Mouse (Mus musculus) intestine, postnatal 0 days (tissue): ENCODE measurements at regions not wholly inside any gene's neighbourhood (a gene's known extent, or its start where the extent isn't known, plus 50 kb on each side); places are given as distances from the start of the nearest gene placed in this dataset.

Experiments used
- ATAC-seq: fragments of 200-750 bp; cut with Nextera tagmentation; 2 replicates; pipeline ENCODE4 v1.8.0; 2017; ENCODE audit warnings: mild to moderate bottlenecking, moderate TSS enrichment, moderate library complexity
- H3K27ac ChIP-seq: fragments of 300-500 bp; sonication (generic); 2 replicates; pipeline ENCODE4 v1.5.1; 2014; ENCODE audit warnings: mild to moderate bottlenecking, low read depth, low read length, moderate library complexity
- H3K27me3 ChIP-seq: fragments of 300-500 bp; sonication (generic); replicated peaks from 2 replicates; pipeline ENCODE4 v1.6.1; 2014; ENCODE audit warnings: low read length, mixed read lengths; ENCODE audit not compliant: control insufficient read depth, insufficient read depth
- H3K36me3 ChIP-seq: fragments of 300-500 bp; sonication (generic); 2 replicates; pipeline ENCODE4 v1.6.1; 2014; ENCODE audit warnings: mild to moderate bottlenecking, moderate library complexity; ENCODE audit not compliant: control insufficient read depth, insufficient read depth
- H3K4me1 ChIP-seq: fragments of 300-500 bp; sonication (generic); replicated peaks from 2 replicates; pipeline ENCODE4 v1.6.1; 2014; ENCODE audit warnings: antibody characterized with exemption, low read length, mixed read lengths; ENCODE audit not compliant: control insufficient read depth, insufficient read depth
- H3K4me2 ChIP-seq: fragments of 300-500 bp; sonication (generic); replicated peaks from 2 replicates; pipeline ENCODE4 v1.6.1; 2014; ENCODE audit warnings: low read depth, mild to moderate bottlenecking, moderate library complexity
- H3K4me3 ChIP-seq: fragments of 300-500 bp; sonication (generic); 2 replicates; pipeline ENCODE4 v1.5.1; 2014; ENCODE audit warnings: low read depth, low read length
- H3K9ac ChIP-seq: fragments of 300-500 bp; sonication (generic); 2 replicates; pipeline ENCODE4 v1.6.1; 2014; ENCODE audit warnings: mild to moderate bottlenecking, low read depth, low read length
- H3K9me3 ChIP-seq: fragments of 300-500 bp; sonication (generic); 2 replicates; pipeline ENCODE4 v1.6.1; 2016; ENCODE audit warnings: mixed run types; ENCODE audit not compliant: control insufficient read depth
- CTCF ChIP-seq: sonication (generic); IDR thresholded peaks from 2 replicates; pipeline ENCODE4 v1.5.1; 2016; ENCODE audit warnings: low read depth, mild to moderate bottlenecking, control low read depth, antibody characterized with exemption, moderate library complexity
- WGBS: fragments of 180-500 bp; shearing (Covaris S2); extraction: QIAGEN DNeasy Blood & Tissue Kit; methylation state at CpG from one replicate; pipeline ENCODE4 v1.1.7; 2014; 5-methylcytosine and 5-hydroxymethylcytosine counted together

- no peak overlapping the region for H3K4me2 ChIP-seq
- no peak overlapping the region for H3K9ac ChIP-seq
- no peak for ATAC-seq
- peak overlapping the region; percentile 94; the same call in 1 of the 2 replicates for H3K27ac ChIP-seq
- peaks cover 24% of the 10 kb centered on the region for H3K4me1 ChIP-seq
- no peaks in the 10 kb centered on the region for H3K36me3 ChIP-seq
- 21% methylated on average over 7 of the region's 7 CpGs for WGBS
- TF ChIP-seq CTCF, result no peak
- H3K4me3 ChIP-seq, result no peak overlapping the region
- no peaks in the 10 kb centered on the region for H3K9me3 ChIP-seq
- H3K27me3 ChIP-seq, result no peaks in the 10 kb centered on the region
Measured at GRCm38 (mm10) chr15:36901830-36902285, 105.7 kb downstream of the Zfp706 start.

- Histone ChIP-seq H3K27me3 (no peaks in the 10 kb centered on the region), H3K4me2 (no peak overlapping the region), H3K4me3 (no peak overlapping the region), H3K9me3 (no peaks in the 10 kb centered on the region), H3K4me1 (peaks cover 24% of the 10 kb centered on the region), H3K9ac (no peak overlapping the region), H3K36me3 (no peaks in the 10 kb centered on the region), H3K27ac (peak overlapping the region; percentile 94; the same call in 1 of the 2 replicates)
- no peak for ATAC-seq
- no peak for TF ChIP-seq CTCF
- 48% methylated on average over 5 of the region's 5 CpGs for WGBS
Measured at GRCm38 (mm10) chr15:36901350-36901749, 106.2 kb downstream of the Zfp706 start.

GRCm38 (mm10) chr15:36900940-36901339 lies 106.6 kb downstream of the Zfp706 start:
- Histone ChIP-seq H3K27me3 (no peaks in the 10 kb centered on the region), H3K9me3 (no peaks in the 10 kb centered on the region), H3K4me2 (no peak overlapping the region), H3K9ac (peak overlapping the region; percentile 7; the same call in 1 of the 2 replicates), H3K4me3 (no peak overlapping the region), H3K27ac (peak overlapping the region; percentile 94), H3K4me1 (peaks cover 24% of the 10 kb centered on the region), H3K36me3 (no peaks in the 10 kb centered on the region)
- ATAC-seq, result no peak
- 32% methylated on average over 2 of the region's 2 CpGs for WGBS
- peak; percentile 36 for TF ChIP-seq CTCF

GRCm38 (mm10) chr15:36899882-36900281 lies 107.7 kb downstream of the Zfp706 start:
- Histone ChIP-seq H3K9ac (no peak overlapping the region; the same call in 1 of the 2 replicates), H3K27me3 (no peaks in the 10 kb centered on the region), H3K4me2 (no peak overlapping the region), H3K4me3 (no peak overlapping the region), H3K36me3 (no peaks in the 10 kb centered on the region), H3K4me1 (peaks cover 24% of the 10 kb centered on the region), H3K9me3 (no peaks in the 10 kb centered on the region), H3K27ac (peak overlapping the region; percentile 94)
- peak; percentile 57 for TF ChIP-seq CTCF
- WGBS, result 41% methylated on average over 2 of the region's 2 CpGs
- peak; percentile 39 for ATAC-seq

GRCm38 (mm10) chr15:36898857-36899523 lies 108.6 kb downstream of the Zfp706 start:
- Histone ChIP-seq H3K9ac (no peak overlapping the region), H3K4me2 (no peak overlapping the region), H3K4me3 (no peak overlapping the region), H3K9me3 (no peaks in the 10 kb centered on the region), H3K27me3 (no peaks in the 10 kb centered on the region), H3K4me1 (peaks cover 24% of the 10 kb centered on the region), H3K36me3 (no peaks in the 10 kb centered on the region), H3K27ac (peak overlapping the region; percentile 94)
- TF ChIP-seq CTCF, result peak; percentile 6; the same call in 1 of the 2 replicates
- peak; percentile 95 for ATAC-seq
- WGBS, result 41% methylated on average over 11 of the region's 11 CpGs

GRCm38 (mm10) chr15:36898326-36898725 lies 109.2 kb downstream of the Zfp706 start:
- peaks cover 24% of the 10 kb centered on the region for H3K4me1 ChIP-seq
- H3K27me3 ChIP-seq, result no peaks in the 10 kb centered on the region
- no peak for ATAC-seq
- no peaks in the 10 kb centered on the region for H3K36me3 ChIP-seq
- no peak overlapping the region for H3K4me3 ChIP-seq
- 74% methylated on average over 6 of the region's 6 CpGs for WGBS
- TF ChIP-seq CTCF, result no peak
- no peak overlapping the region for H3K4me2 ChIP-seq
- no peaks in the 10 kb centered on the region for H3K9me3 ChIP-seq
- peak overlapping the region; percentile 46 for H3K27ac ChIP-seq
- no peak overlapping the region for H3K9ac ChIP-seq
